Mouse (Mus musculus) testis, adult 2 months (tissue): Measurements from ENCODE around the gene Cuta.
"Not testable (repeated sequence)": the region's sequence is repeated elsewhere in the genome, so short reads cannot be mapped to it uniquely, and the experiment has no call there.

ENCODE experiments used
- CTCF ChIP-seq: fragments of 200-500 bp; IDR thresholded peaks from 2 replicates; pipeline ENCODE4 v1.5.1; 2012; ENCODE audit warnings: low read depth, mild to moderate bottlenecking, inconsistent platforms, low read length, moderate library complexity; ENCODE audit not compliant: control insufficient read depth, insufficient read depth, insufficient replicate concordance
- POLR2A ChIP-seq: fragments of 200-500 bp; IDR thresholded peaks from 2 replicates; pipeline ENCODE4 v1.6.1; 2012; ENCODE audit warnings: low read depth, mild to moderate bottlenecking, inconsistent platforms, low read length, moderate library complexity; ENCODE audit not compliant: control insufficient read depth

GRCm38 (mm10) chr17:26977354-26977753 is 38.0 kb upstream of the Cuta start:
- not testable (repeated sequence) for TF ChIP-seq CTCF, POLR2A
